Mouse (Mus musculus) erythroblast, embryonic 14.5 days (primary cell): ENCODE measurements around the gene Scrn1. TPM values are rescaled to one million over a fixed set of nuclear protein-coding genes. Genes with fewer than 3 reads are reported as not detected.

ENCODE experiments used
- H3K27me3 ChIP-seq: 2 replicates; pipeline ENCODE4 v1.6.1; 2012; ENCODE audit warnings: inconsistent platforms; ENCODE audit not compliant: control insufficient read depth
- H3K36me3 ChIP-seq: 2 replicates; pipeline ENCODE4 v1.6.1; 2012; ENCODE audit warnings: mild to moderate bottlenecking, inconsistent platforms; ENCODE audit not compliant: control insufficient read depth
- H3K4me1 ChIP-seq: 2 replicates; pipeline ENCODE4 v1.6.1; 2012; ENCODE audit warnings: inconsistent platforms; ENCODE audit not compliant: control insufficient read depth
- H3K4me3 ChIP-seq: replicated peaks from 2 replicates; pipeline ENCODE3; 2012; ENCODE audit warnings: moderate library complexity, mild to moderate bottlenecking, inconsistent platforms
- H3K9me3 ChIP-seq: 2 replicates; pipeline ENCODE4 v1.6.1; 2012; ENCODE audit warnings: low read length, inconsistent platforms, mixed read lengths; ENCODE audit not compliant: control insufficient read depth
- GATA1 ChIP-seq: IDR thresholded peaks from 2 replicates; pipeline ENCODE4 v1.6.1; 2012; ENCODE audit warnings: low read length, inconsistent platforms, mixed read lengths
- TAL1 ChIP-seq: IDR thresholded peaks from 3 replicates; pipeline ENCODE4 v1.6.1; 2012; ENCODE audit warnings: low read length, inconsistent platforms, mixed read lengths
- polyA plus RNA-seq: library from polyadenylated mRNA; stranded (reverse); fragments of >175 nt; gene quantifications from 2 replicates; pipeline ENCODE4 v1.2.3, GENCODE M21; 2012

Scrn1 gene
- polyA plus RNA-seq, 1 experiment = not detected

DNA sequence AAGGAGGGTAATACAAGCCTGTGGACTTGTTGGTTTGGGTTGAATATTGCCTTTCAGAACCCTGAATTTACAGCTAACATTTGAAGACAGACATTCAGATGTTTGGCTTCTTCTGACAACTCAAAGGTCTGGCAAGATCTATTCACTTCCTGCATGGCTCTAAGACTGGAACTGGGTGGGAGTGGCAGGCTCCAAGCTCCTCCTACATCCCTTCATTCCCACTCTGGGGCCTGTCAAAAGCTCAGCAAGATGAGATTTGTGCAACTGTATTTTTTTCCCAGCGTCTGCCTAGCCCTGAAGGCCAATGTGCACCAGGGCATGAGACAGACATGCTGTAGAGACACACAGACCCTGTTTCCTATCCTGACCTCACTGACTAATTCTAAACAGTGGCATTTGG is 10.5 kb downstream of the Scrn1 start:
- Histone ChIP-seq H3K9me3 (no peaks in the 10 kb centered on the region), H3K27me3 (no peaks in the 10 kb centered on the region), H3K4me1 (no peaks in the 10 kb centered on the region), H3K36me3 (no peaks in the 10 kb centered on the region), H3K4me3 (no peak overlapping the region)
- TF ChIP-seq TAL1 = no peak
- no peak for TF ChIP-seq GATA1

DNA sequence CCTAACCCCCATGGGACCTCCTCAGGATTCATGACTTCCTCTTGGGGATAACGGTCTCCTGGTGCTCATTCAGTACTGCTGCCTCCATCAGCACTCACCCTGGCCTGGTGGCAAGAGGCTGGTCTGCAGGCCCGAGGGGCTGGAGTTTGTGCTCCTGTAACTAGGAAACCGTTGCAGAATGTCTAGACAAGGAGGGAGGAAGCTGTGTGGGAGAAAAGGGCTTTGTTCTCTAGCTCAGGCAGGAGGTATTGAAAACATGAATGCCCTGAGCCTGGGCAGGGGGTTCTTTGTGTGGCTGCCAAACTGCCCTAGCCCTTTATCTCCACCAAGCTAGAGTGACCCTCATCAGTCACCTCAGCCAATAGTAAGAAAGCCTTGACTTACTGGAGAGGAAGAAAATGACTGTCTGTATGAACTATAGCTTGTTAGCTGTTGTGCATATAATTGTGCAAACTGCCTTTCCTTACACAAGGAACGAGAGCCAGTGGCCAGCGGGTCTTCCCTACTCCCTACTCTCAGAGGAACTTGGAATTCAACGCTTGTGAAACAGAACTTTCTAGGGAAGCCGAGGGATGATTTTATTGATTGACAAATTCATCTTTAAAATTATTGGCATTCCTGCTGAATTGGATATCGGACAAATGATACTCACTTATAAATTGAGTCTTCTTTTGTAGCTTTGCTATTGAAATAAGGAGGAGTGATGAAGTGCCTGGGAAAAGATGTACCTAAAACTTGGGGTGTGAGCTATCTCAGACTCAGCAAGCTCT is 11.8 kb downstream of the Scrn1 start:
- Histone ChIP-seq H3K4me1 (no peaks in the 10 kb centered on the region), H3K36me3 (no peaks in the 10 kb centered on the region)
- TF ChIP-seq GATA1 (no peak), TAL1 (no peak)

DNA sequence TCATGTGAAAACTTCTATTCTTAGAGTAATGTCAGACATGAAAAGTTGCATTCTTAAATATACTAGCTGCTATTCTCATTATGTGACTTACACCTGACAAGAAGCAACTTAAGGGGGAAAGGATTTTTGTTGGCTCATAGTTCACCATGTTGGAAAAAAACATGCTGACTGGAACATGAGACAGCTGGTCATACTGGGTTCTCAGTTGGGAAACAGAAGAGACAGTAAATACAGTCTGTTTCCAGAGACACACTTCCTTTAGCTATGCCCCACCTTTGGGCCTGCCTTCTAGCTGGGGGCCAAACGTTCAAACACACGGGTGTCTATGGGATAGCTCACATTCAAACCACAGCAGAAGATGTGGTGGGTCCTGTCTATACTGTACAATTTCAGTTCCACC is 12.7 kb downstream of the Scrn1 start:
- TF ChIP-seq TAL1 (no peak), GATA1 (no peak)
- H3K36me3 ChIP-seq = no peaks in the 10 kb centered on the region

More for the DNA sequence above, 11.8 kb downstream of the Scrn1 start:
- Histone ChIP-seq H3K9me3 (no peaks in the 10 kb centered on the region), H3K27me3 (no peaks in the 10 kb centered on the region), H3K4me3 (no peak overlapping the region)

DNA sequence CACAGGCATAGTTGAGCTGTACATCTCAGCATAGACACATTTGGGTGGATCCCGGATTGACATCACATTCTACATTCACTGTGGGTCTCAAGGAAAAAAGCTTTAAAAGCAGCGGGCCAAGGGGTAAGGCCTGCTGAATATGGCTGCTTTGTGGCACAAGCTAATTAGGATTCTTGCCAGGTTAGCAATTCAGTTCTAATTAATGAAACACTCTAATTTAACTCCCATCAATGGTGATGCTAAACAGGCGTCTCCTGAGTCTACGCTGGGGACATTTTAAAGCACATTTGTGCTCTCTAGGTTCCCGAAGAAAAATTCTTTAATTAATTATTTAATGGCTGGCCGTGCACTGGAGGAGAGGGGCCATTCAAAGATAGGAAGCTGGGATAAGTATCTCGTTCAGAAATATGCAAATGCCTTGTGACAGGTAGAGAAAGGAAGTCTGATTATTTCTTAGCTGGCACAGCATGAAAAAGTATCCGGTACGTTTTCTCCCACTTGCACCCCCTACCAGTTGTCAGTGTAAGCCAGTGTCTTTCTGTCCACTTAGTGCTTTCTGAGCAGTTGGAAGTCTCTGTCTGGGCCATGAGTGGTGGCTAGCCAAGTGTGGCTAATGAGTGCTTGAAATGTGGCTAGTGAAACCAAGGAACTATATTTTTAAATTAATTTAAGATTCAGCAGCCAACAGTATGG is 13.4 kb downstream of the Scrn1 start:
- no peak overlapping the region for H3K4me3 ChIP-seq
- no peaks in the 10 kb centered on the region for H3K27me3 ChIP-seq
- H3K4me1 ChIP-seq = no peaks in the 10 kb centered on the region
- no peaks in the 10 kb centered on the region for H3K36me3 ChIP-seq
- TF ChIP-seq TAL1 = no peak
- no peak for TF ChIP-seq GATA1
- H3K9me3 ChIP-seq = no peaks in the 10 kb centered on the region

More for the DNA sequence above, 12.7 kb downstream of the Scrn1 start:
- H3K9me3 ChIP-seq = no peaks in the 10 kb centered on the region
- no peaks in the 10 kb centered on the region for H3K27me3 ChIP-seq
- H3K4me1 ChIP-seq = no peaks in the 10 kb centered on the region
- H3K4me3 ChIP-seq = no peak overlapping the region

DNA sequence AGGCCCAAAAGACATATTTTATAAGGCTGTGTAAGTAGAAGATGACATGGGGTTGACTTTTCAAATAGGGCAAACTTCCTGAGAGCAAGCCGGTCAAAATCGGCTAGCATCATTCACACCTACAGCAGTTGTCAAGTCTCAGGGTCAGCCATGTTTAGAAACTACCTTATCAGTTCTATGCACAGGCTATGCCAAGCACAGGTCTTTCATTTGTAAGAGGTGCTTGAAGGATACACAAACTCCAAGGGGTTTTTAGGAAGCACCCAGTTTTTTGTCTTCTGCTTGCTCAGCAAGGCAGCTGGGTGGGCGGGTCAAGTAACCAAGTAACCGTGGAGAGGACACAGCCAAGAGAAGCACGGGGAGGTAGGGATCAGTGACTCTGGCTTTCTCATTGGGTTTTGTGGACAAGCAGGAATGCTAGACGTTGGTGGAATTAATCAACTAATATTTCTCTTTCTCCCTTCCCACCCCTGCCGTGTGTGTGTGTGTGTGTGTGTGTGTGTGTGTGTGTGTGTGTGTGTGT is 15.4 kb downstream of the Scrn1 start:
- no peaks in the 10 kb centered on the region for H3K4me1 ChIP-seq
- no peaks in the 10 kb centered on the region for H3K27me3 ChIP-seq
- TF ChIP-seq GATA1 (no peak), TAL1 (no peak)
- no peaks in the 10 kb centered on the region for H3K9me3 ChIP-seq
- H3K36me3 ChIP-seq = no peaks in the 10 kb centered on the region
- no peak overlapping the region for H3K4me3 ChIP-seq

DNA sequence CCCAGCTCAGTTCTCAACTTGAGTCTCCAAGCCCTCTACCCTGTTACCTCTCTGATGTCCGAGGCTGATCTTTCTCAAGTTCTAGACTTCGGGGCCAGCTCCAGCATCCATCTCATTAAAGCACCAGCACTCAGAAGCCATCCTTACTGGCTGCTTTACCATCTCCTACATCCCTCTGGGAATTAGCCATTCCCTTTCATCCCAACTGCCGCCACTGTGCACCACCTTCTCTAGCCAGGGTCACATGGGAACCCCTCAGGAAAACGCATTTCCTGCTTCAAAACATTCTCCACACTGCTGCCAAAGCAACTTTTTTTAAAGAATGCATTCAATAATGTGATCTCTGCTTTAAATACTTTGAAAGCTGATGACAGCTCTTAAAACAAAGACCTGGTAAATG is 17.0 kb downstream of the Scrn1 start:
- TF ChIP-seq GATA1 (no peak), TAL1 (no peak)
- no peaks in the 10 kb centered on the region for H3K4me1 ChIP-seq
- no peaks in the 10 kb centered on the region for H3K9me3 ChIP-seq
- no peaks in the 10 kb centered on the region for H3K27me3 ChIP-seq
- H3K4me3 ChIP-seq = no peak overlapping the region
- no peaks in the 10 kb centered on the region for H3K36me3 ChIP-seq

DNA sequence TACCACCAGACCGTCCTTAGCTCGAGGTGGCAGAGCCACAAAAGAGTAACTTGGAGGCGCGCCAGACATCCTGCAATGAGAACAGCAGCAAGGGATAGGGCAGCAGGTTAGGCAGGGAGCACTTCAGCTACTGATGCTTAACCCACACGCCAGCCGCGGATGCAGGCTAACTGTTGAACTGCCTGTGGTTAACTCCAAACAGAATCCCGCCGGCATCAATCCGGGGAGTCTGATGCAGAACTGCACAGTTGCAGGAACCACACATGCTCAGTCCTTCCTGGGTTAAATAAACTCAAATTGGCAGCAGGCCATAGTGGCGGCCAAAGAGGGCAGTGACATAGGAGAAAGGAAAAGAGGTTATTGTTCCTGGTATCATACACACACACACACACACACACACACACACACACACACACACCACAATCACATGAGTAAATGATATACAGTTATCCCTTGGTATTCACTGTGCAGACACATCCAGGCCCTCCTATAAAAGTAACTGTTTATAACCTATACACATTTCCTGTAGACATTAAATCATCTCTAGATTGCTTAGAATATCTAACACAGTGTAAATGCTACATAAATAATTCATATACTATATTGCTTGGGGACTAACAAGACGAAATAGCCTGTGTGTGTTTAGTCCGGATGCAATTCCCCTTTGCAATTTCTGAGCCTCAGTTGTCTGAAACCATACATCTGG is 17.8 kb downstream of the Scrn1 start:
- no peak for TF ChIP-seq TAL1
- Histone ChIP-seq H3K4me3 (no peak overlapping the region), H3K9me3 (no peaks in the 10 kb centered on the region)

DNA sequence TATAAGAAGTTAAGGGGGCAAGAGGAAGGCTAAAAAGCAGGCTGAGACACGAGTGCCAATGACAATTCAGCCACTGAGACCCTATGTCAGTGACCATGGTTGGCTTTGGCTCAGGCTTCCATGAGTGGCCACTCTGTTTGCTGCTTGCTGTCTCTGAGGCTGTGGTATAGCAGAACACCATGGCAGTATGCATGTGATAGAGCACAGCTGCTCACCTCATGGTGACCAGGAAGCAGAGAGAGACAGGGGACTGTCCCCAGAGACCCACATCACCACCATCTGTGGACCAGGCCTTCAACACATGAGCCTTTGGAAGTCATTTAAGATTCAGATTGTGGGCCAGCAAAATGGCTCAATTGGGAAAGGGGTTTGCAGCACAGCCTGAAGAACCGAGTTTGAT is 22.6 kb downstream of the Scrn1 start:
- H3K27me3 ChIP-seq = no peaks in the 10 kb centered on the region
- no peaks in the 10 kb centered on the region for H3K36me3 ChIP-seq
- TF ChIP-seq TAL1 (no peak), GATA1 (no peak)
- no peaks in the 10 kb centered on the region for H3K9me3 ChIP-seq
- H3K4me1 ChIP-seq = no peaks in the 10 kb centered on the region
- no peak overlapping the region for H3K4me3 ChIP-seq

More for the DNA sequence above, 17.8 kb downstream of the Scrn1 start:
- Histone ChIP-seq H3K27me3 (no peaks in the 10 kb centered on the region), H3K36me3 (no peaks in the 10 kb centered on the region), H3K4me1 (no peaks in the 10 kb centered on the region)

DNA sequence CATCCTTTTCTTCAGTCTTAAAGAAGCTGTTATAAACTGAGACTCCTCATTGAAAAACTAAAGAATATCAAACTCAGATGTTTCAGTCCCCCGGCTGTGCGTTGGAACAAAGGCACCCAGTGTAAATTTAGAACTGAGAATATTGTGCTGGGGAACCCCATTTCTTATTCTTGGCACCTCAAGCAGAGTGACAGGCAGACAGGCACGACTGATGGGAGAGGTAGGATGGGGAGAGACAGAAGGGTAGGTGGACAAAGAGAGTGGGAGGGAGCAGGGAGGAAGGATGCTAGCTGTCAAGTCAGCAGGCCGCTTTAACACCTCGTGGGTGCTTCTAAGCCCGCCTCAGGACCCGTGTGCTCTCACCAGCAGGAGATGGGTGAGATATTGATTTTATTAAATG is 23.5 kb downstream of the Scrn1 start:
- H3K4me3 ChIP-seq = no peak overlapping the region
- H3K4me1 ChIP-seq = no peaks in the 10 kb centered on the region
- no peaks in the 10 kb centered on the region for H3K36me3 ChIP-seq
- no peaks in the 10 kb centered on the region for H3K27me3 ChIP-seq
- no peak for TF ChIP-seq GATA1
- no peak for TF ChIP-seq TAL1
- no peaks in the 10 kb centered on the region for H3K9me3 ChIP-seq
